Mouse (Mus musculus): ENCODE measurements around the gene Tmem11. TPM values are rescaled to one million over a fixed set of nuclear protein-coding genes. Genes with fewer than 3 reads are reported as not detected.

Tmem11 gene
- polyA plus RNA-seq, 1 experiment: 58.8 TPM

DNA sequence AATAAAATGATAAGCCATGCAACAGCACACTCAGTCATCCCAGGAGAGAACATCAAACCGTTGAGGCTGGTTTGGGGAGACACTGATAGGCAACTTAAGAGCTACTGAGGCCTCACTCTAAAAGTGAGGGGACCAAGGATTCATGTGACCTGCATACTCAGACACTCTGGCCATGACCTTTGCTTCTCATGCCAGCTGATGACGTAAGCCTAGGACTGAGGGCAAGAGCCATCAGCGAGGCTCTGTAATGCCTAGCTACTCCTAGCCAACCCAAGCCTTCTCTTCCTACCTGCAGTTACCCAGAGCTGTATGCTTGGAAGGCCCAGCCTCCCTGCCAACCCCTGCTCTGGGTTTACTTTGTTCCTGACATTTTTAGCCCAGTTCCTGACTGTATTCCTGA lies 17.1 kb downstream of the Tmem11 start:
- TF ChIP-seq CTCF (IDR thresholded peaks at IDR 0.05; ENCODE audit: borderline replicate concordance, extremely low read depth, insufficient read depth, insufficient read length) (no peak), POLR2A (IDR thresholded peaks at IDR 0.05; ENCODE audit: borderline replicate concordance, extremely low read depth, insufficient read depth, insufficient read length, poor library complexity, severe bottlenecking) (no peak)

GRCm38 (mm10) chr11:60856587-60856986 lies 22.5 kb downstream of the Tmem11 start:
- no peak for DNase-seq (ENCODE audit: low read depth)
- TF ChIP-seq POLR2A (IDR thresholded peaks at IDR 0.05; ENCODE audit: borderline replicate concordance, extremely low read depth, insufficient read depth, insufficient read length, poor library complexity, severe bottlenecking) (no peak), CTCF (IDR thresholded peaks at IDR 0.05; ENCODE audit: borderline replicate concordance, extremely low read depth, insufficient read depth, insufficient read length) (no peak)

More for the DNA sequence above, 17.1 kb downstream of the Tmem11 start:
- DNase-seq (ENCODE audit: low read depth): no peak

GRCm38 (mm10) chr11:60845415-60845814 lies 33.7 kb downstream of the Tmem11 start:
- TF ChIP-seq CTCF (IDR thresholded peaks at IDR 0.05; ENCODE audit: borderline replicate concordance, extremely low read depth, insufficient read depth, insufficient read length): no peak
- no peak for TF ChIP-seq POLR2A (IDR thresholded peaks at IDR 0.05; ENCODE audit: borderline replicate concordance, extremely low read depth, insufficient read depth, insufficient read length, poor library complexity, severe bottlenecking)
- DNase-seq (ENCODE audit: low read depth): no peak

- TF ChIP-seq POLR2A (IDR thresholded peaks at IDR 0.05; ENCODE audit: borderline replicate concordance, extremely low read depth, insufficient read depth, insufficient read length, poor library complexity, severe bottlenecking) (no peak), CTCF (IDR thresholded peaks at IDR 0.05; ENCODE audit: borderline replicate concordance, extremely low read depth, insufficient read depth, insufficient read length) (no peak)
- no peak for DNase-seq (ENCODE audit: low read depth)
Measured at GRCm38 (mm10) chr11:60843412-60843811, 35.7 kb downstream of the Tmem11 start.

- no peak for TF ChIP-seq POLR2A (IDR thresholded peaks at IDR 0.05; ENCODE audit: borderline replicate concordance, extremely low read depth, insufficient read depth, insufficient read length, poor library complexity, severe bottlenecking)
- DNase-seq (ENCODE audit: low read depth): no peak
Measured at GRCm38 (mm10) chr11:60841467-60842200, 37.4 kb downstream of the Tmem11 start.

DNA sequence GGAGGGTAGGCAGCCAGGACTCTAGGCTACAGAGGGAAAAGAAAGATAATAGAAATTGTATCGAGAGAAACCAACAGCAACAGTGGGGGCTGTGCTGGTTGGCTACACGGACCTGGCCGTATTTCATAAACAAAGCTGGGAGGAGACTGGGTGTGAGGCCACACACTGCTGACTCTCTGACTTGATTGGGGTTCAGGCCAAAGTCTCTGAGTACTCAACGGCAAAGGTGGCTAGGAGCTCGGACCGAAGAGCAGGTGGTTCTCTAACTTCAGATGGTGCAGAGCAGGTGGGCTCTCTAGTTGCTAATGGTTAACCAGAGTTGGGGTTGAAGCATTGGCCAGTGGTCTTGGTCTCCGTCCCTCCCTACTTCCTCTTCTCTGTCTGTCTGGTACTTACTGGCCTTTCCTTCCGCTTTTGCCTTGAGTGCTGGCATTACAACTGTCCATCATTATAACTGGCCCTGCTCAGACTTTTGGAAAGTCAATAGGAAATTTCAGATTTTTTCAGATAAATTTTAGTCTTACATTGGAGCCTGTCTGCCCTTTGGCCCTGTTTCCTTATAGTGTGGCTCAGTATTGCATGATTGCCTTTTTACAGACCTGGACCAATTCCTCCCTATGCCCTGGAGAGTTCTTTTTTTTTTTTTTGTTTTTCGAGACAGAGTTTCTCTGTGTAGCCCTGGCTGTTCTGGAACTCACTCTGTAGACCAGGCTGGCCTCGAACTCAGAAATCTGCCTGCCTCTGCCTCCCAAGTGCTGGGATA lies 41.2 kb downstream of the Tmem11 start:
- DNase-seq (ENCODE audit: low read depth): no peak
- TF ChIP-seq CTCF (IDR thresholded peaks at IDR 0.05; ENCODE audit: borderline replicate concordance, extremely low read depth, insufficient read depth, insufficient read length): no peak
- TF ChIP-seq POLR2A (IDR thresholded peaks at IDR 0.05; ENCODE audit: borderline replicate concordance, extremely low read depth, insufficient read depth, insufficient read length, poor library complexity, severe bottlenecking): no peak

GRCm38 (mm10) chr11:60836897-60837296 lies 42.2 kb downstream of the Tmem11 start:
- no peak for TF ChIP-seq CTCF (IDR thresholded peaks at IDR 0.05; ENCODE audit: borderline replicate concordance, extremely low read depth, insufficient read depth, insufficient read length)
- TF ChIP-seq POLR2A (IDR thresholded peaks at IDR 0.05; ENCODE audit: borderline replicate concordance, extremely low read depth, insufficient read depth, insufficient read length, poor library complexity, severe bottlenecking): no peak
- no peak for DNase-seq (ENCODE audit: low read depth)

- TF ChIP-seq POLR2A (IDR thresholded peaks at IDR 0.05; ENCODE audit: borderline replicate concordance, extremely low read depth, insufficient read depth, insufficient read length, poor library complexity, severe bottlenecking) (no peak), CTCF (IDR thresholded peaks at IDR 0.05; ENCODE audit: borderline replicate concordance, extremely low read depth, insufficient read depth, insufficient read length) (no peak)
- peak; percentile 99 for DNase-seq (ENCODE audit: low read depth)
Measured at GRCm38 (mm10) chr11:60830433-60831052, 48.5 kb downstream of the Tmem11 start, which contains the start of gene Dhrs7b. Dhrs7b (plus strand) TSS chr11:60830631.

DNA sequence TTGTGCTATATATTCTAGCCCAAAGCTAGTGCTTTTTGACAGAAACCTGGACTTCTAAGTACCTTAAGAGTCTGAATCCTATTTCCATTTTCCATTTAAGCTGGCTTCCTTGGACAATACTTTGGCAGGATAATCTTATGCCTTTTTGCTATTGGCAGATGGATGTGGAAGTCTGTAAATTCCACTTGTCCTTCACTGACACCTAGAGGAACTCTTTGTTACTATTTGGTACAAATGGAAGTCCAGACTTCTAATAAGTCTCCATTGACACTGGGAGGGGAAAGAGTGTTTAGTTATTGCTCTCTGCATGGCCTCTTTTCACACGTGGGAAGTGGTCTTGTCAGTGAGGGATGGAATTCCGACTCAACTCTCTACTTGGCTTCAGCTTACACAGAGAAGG lies 50.2 kb downstream of the Tmem11 start:
- TF ChIP-seq POLR2A (IDR thresholded peaks at IDR 0.05; ENCODE audit: borderline replicate concordance, extremely low read depth, insufficient read depth, insufficient read length, poor library complexity, severe bottlenecking) (no peak), CTCF (IDR thresholded peaks at IDR 0.05; ENCODE audit: borderline replicate concordance, extremely low read depth, insufficient read depth, insufficient read length) (no peak)
- DNase-seq (ENCODE audit: low read depth): peak; percentile 27

DNA sequence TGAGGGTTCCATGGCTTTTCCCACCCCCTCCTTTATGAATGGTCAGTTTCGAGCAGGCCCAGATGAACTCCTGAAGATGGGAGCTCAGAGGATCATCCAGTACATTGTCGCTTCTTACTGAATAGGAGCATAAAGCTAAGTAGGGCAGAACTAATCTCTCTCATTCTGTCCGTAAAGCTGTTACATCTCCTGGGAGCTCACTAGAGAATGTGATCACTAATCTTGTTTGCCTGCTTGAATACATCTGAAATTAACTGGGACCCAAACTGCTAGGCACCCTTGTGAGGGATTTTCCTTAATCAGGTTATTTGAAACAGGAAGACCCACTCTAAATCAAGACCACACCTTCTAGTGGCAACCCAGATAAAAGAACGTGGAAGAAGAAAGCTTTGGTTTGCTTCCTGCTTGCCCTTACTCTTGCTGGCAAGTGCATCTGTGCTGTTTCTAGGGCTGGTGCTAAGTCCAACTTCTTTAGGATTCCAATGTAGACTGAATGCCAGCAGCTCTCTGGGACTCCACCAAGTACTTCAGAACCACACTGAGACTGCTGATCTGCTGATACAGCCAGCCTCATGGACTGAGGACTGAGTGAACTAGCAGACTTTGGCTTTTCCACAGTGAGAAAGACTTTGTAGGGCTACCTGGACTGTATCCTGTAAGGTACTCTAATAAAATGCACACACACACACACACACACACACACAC lies 51.7 kb downstream of the Tmem11 start:
- TF ChIP-seq CTCF (IDR thresholded peaks at IDR 0.05; ENCODE audit: borderline replicate concordance, extremely low read depth, insufficient read depth, insufficient read length) (no peak), POLR2A (IDR thresholded peaks at IDR 0.05; ENCODE audit: borderline replicate concordance, extremely low read depth, insufficient read depth, insufficient read length, poor library complexity, severe bottlenecking) (no peak)
- DNase-seq (ENCODE audit: low read depth): peak; percentile 8

DNA sequence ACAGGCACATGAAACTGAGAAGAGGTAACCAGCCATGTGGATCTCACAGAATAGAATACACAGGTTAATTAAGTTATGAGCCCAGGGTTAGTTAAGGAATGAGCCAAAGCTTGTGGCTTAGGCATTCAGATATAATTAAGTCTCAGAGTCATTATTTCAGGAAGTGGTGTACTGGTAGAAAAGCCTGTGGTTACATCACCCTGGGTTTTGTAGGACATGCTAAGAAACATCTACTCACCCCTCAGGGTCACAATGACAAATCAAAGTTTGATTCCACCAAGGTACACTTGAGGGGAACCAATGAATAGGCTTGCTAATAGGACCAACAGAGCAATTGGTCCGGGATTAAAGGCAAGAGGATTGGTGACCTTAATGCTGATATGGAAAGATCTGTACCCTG lies 52.4 kb downstream of the Tmem11 start:
- no peak for DNase-seq (ENCODE audit: low read depth)
- TF ChIP-seq POLR2A (IDR thresholded peaks at IDR 0.05; ENCODE audit: borderline replicate concordance, extremely low read depth, insufficient read depth, insufficient read length, poor library complexity, severe bottlenecking): no peak
- no peak for TF ChIP-seq CTCF (IDR thresholded peaks at IDR 0.05; ENCODE audit: borderline replicate concordance, extremely low read depth, insufficient read depth, insufficient read length)
